Mouse (Mus musculus) midbrain, embryonic 14.5 days (tissue): ENCODE results near the gene Ilk. TPM values are rescaled to one million over a fixed set of nuclear protein-coding genes. Genes with fewer than 3 reads are reported as not detected.
A peak's percentile ranks its signal among the peaks of the same experiment; 100 is the strongest.

Source experiments
- ATAC-seq: fragments of 200-750 bp; cut with Nextera tagmentation; 2 replicates; pipeline ENCODE4 v1.8.0; 2017; ENCODE audit warnings: moderate number of reproducible peaks, moderate library complexity; ENCODE audit not compliant: low FRiP score, low TSS enrichment
- DNase-seq: peaks from one replicate; pipeline ENCODE4 v3.0.0-alpha.2; 2015
- H3K27ac ChIP-seq: fragments of 300-500 bp; sonication (generic); replicated peaks from 2 replicates; pipeline ENCODE4 v1.5.1; 2014; ENCODE audit warnings: mild to moderate bottlenecking, low read depth, low read length, moderate library complexity
- H3K27me3 ChIP-seq: fragments of 300-500 bp; sonication (generic); 2 replicates; pipeline ENCODE4 v1.6.1; 2014; ENCODE audit warnings: low read length, control low read depth, mixed read lengths; ENCODE audit not compliant: control insufficient read depth, insufficient read depth
- H3K36me3 ChIP-seq: fragments of 300-500 bp; sonication (generic); 2 replicates; pipeline ENCODE4 v1.6.1; 2014; ENCODE audit warnings: low read length, control low read depth; ENCODE audit not compliant: control insufficient read depth, insufficient read depth
- H3K4me1 ChIP-seq: fragments of 300-500 bp; sonication (generic); 2 replicates; pipeline ENCODE4 v1.6.1; 2014; ENCODE audit warnings: mild to moderate bottlenecking, antibody characterized with exemption, low read length, control low read depth; ENCODE audit not compliant: control insufficient read depth, insufficient read depth
- H3K4me2 ChIP-seq: fragments of 300-500 bp; sonication (generic); 2 replicates; pipeline ENCODE4 v1.6.1; 2014; ENCODE audit warnings: mild to moderate bottlenecking, low read length, moderate library complexity
- H3K4me3 ChIP-seq: fragments of 300-500 bp; sonication (generic); replicated peaks from 2 replicates; pipeline ENCODE4 v1.5.1; 2014; ENCODE audit warnings: low read depth, low read length
- H3K9ac ChIP-seq: fragments of 300-500 bp; sonication (generic); replicated peaks from 2 replicates; pipeline ENCODE4 v1.6.1; 2014; ENCODE audit warnings: mild to moderate bottlenecking, low read length, moderate library complexity
- H3K9me3 ChIP-seq: fragments of 300-500 bp; sonication (generic); 2 replicates; pipeline ENCODE4 v1.6.1; 2016; ENCODE audit warnings: low read length, control low read depth, mixed read lengths; ENCODE audit not compliant: control insufficient read depth
- WGBS: fragments of 180-500 bp; shearing (Covaris S2); extraction: QIAGEN DNeasy Blood & Tissue Kit; methylation state at CpG from one replicate; pipeline ENCODE4 v1.1.7; 2014; 5-methylcytosine and 5-hydroxymethylcytosine counted together
- polyA plus RNA-seq: library from polyadenylated mRNA; unstranded; fragments of >200 nt; fragmentation: Nextera tagmentation; extraction: Ambion mirVana; gene quantifications from 2 replicates; pipeline ENCODE4 v1.2.1, GENCODE M21; 2014

Ilk gene
- polyA plus RNA-seq, 1 experiment from 2014 or later, result 199 TPM

GRCm38 (mm10) chr7:105772331-105772730, 35.9 kb downstream of the Ilk start:
- Histone ChIP-seq H3K4me1 (peaks cover 13% of the 10 kb centered on the region), H3K4me2 (no peak overlapping the region), H3K27ac (no peak overlapping the region), H3K36me3 (peaks cover 74% of the 10 kb centered on the region), H3K9me3 (no peaks in the 10 kb centered on the region), H3K4me3 (no peak overlapping the region), H3K27me3 (no peaks in the 10 kb centered on the region), H3K9ac (no peak overlapping the region)
- DNase-seq, result no peak
- no peak for ATAC-seq
- 95% methylated on average over 15 of the region's 15 CpGs for WGBS

- 77% methylated on average over 5 of the region's 5 CpGs for WGBS
- no peak for ATAC-seq
Observed at GRCm38 (mm10) chr7:105773041-105773440, 36.6 kb downstream of the Ilk start.

GRCm38 (mm10) chr7:105774661-105775060, 38.3 kb downstream of the Ilk start:
- H3K27ac ChIP-seq, result no peak overlapping the region
- no peak overlapping the region for H3K4me2 ChIP-seq
- H3K4me3 ChIP-seq, result no peak overlapping the region
- H3K9ac ChIP-seq, result no peak overlapping the region; the same call in 1 of the 2 replicates
- H3K27me3 ChIP-seq, result no peaks in the 10 kb centered on the region
- H3K9me3 ChIP-seq, result no peaks in the 10 kb centered on the region
- peaks cover 26% of the 10 kb centered on the region for H3K4me1 ChIP-seq
- peaks cover 74% of the 10 kb centered on the region for H3K36me3 ChIP-seq
- ATAC-seq (no peak), DNase-seq (no peak)
- 36% methylated on average over 8 of the region's 8 CpGs for WGBS

More at GRCm38 (mm10) chr7:105773041-105773440, 36.6 kb downstream of the Ilk start:
- DNase-seq, result no peak
- no peak overlapping the region for H3K4me2 ChIP-seq
- no peaks in the 10 kb centered on the region for H3K9me3 ChIP-seq
- H3K9ac ChIP-seq, result no peak overlapping the region
- no peaks in the 10 kb centered on the region for H3K27me3 ChIP-seq
- H3K27ac ChIP-seq, result no peak overlapping the region
- H3K4me3 ChIP-seq, result no peak overlapping the region
- H3K4me1 ChIP-seq, result peaks cover 15% of the 10 kb centered on the region
- peaks cover 71% of the 10 kb centered on the region for H3K36me3 ChIP-seq

- Histone ChIP-seq H3K4me1 (peaks cover 26% of the 10 kb centered on the region), H3K27me3 (no peaks in the 10 kb centered on the region), H3K4me3 (no peak overlapping the region), H3K36me3 (peaks cover 74% of the 10 kb centered on the region), H3K9ac (no peak overlapping the region), H3K27ac (no peak overlapping the region), H3K4me2 (no peak overlapping the region), H3K9me3 (no peaks in the 10 kb centered on the region)
- ATAC-seq, result no peak
- no peak for DNase-seq
- 95% methylated on average over 2 of the region's 2 CpGs for WGBS
Observed at GRCm38 (mm10) chr7:105776026-105776425, 39.6 kb downstream of the Ilk start.

- no peak for DNase-seq
- no peak overlapping the region; the same call in 1 of the 2 replicates for H3K4me2 ChIP-seq
- whole genome bisulfite sequencing, result 96% methylated on average over 1 of the region's 1 CpGs
- peaks cover 26% of the 10 kb centered on the region for H3K4me1 ChIP-seq
- ATAC-seq, result no peak
- H3K27me3 ChIP-seq, result no peaks in the 10 kb centered on the region
- no peak overlapping the region for H3K4me3 ChIP-seq
- H3K36me3 ChIP-seq, result peaks cover 74% of the 10 kb centered on the region
- H3K9ac ChIP-seq, result no peak overlapping the region
- H3K9me3 ChIP-seq, result no peaks in the 10 kb centered on the region
- no peak overlapping the region for H3K27ac ChIP-seq
Observed at GRCm38 (mm10) chr7:105777316-105777715, 40.9 kb downstream of the Ilk start.

GRCm38 (mm10) chr7:105777797-105778552, 41.6 kb downstream of the Ilk start:
- WGBS, result 59% methylated on average over 13 of the region's 13 CpGs
- H3K27ac ChIP-seq, result peak overlapping the region; percentile 60; the same call in 1 of the 2 replicates
- no peak overlapping the region for H3K4me3 ChIP-seq

GRCm38 (mm10) chr7:105778553-105779265, 42.3 kb downstream of the Ilk start:
- peak; percentile 59 for ATAC-seq
- peak; percentile 32 for DNase-seq
- Histone ChIP-seq H3K9me3 (no peaks in the 10 kb centered on the region), H3K27me3 (no peaks in the 10 kb centered on the region), H3K4me2 (peak overlapping the region; percentile 33), H3K4me3 (no peak overlapping the region), H3K36me3 (peaks cover 77% of the 10 kb centered on the region), H3K4me1 (peaks cover 33% of the 10 kb centered on the region), H3K9ac (no peak overlapping the region), H3K27ac (peak overlapping the region; percentile 60)
- 49% methylated on average over 4 of the region's 4 CpGs for WGBS

More at GRCm38 (mm10) chr7:105777797-105778552, 41.6 kb downstream of the Ilk start:
- Histone ChIP-seq H3K36me3 (peaks cover 74% of the 10 kb centered on the region), H3K27me3 (no peaks in the 10 kb centered on the region), H3K4me2 (peak overlapping the region; percentile 33), H3K4me1 (peaks cover 29% of the 10 kb centered on the region), H3K9ac (no peak overlapping the region), H3K9me3 (no peaks in the 10 kb centered on the region)
- DNase-seq (no peak), ATAC-seq (peak; percentile 32)

- H3K27ac ChIP-seq, result no peak overlapping the region
- 53% methylated on average over 4 of the region's 4 CpGs for WGBS
- no peak overlapping the region for H3K4me3 ChIP-seq
- no peak for ATAC-seq
- no peaks in the 10 kb centered on the region for H3K9me3 ChIP-seq
- H3K27me3 ChIP-seq, result no peaks in the 10 kb centered on the region
- H3K4me1 ChIP-seq, result peaks cover 45% of the 10 kb centered on the region
- no peak for DNase-seq
- peak overlapping the region; percentile 85 for H3K4me2 ChIP-seq
- H3K9ac ChIP-seq, result no peak overlapping the region
- peaks cover 69% of the 10 kb centered on the region for H3K36me3 ChIP-seq
Observed at GRCm38 (mm10) chr7:105783861-105784260, 47.5 kb downstream of the Ilk start.
